Mouse (Mus musculus): ENCODE measurements at regions not wholly inside any gene's neighbourhood (a gene's known extent, or its start where the extent isn't known, plus 50 kb on each side); places are given as distances from the start of the nearest gene placed in this dataset.

GRCm38 (mm10) chr3:157471600-157471999 lies 62.4 kb upstream of the Zranb2 start:
- Histone ChIP-seq H3K4me1 (ENCODE audit: control insufficient read depth, insufficient read depth, low read length) (no peaks in the 10 kb centered on the region), H3K27ac (no peak overlapping the region), H3K79me2 (replicated peaks; ENCODE audit: control insufficient read depth, insufficient read depth, low read length) (no peaks in the 10 kb centered on the region), H3K4me3 (no peak overlapping the region), H3K36me3 (ENCODE audit: control insufficient read depth, insufficient read depth, low read length) (no peaks in the 10 kb centered on the region), H3K9ac (ENCODE audit: low read depth, low read length) (no peak overlapping the region), H3K27me3 (ENCODE audit: control insufficient read depth, insufficient read depth, low read length) (no peaks in the 10 kb centered on the region)
- no peak for TF ChIP-seq CTCF (IDR thresholded peaks at IDR 0.05)
- TF ChIP-seq POLR2A (IDR thresholded peaks at IDR 0.05; ENCODE audit: insufficient read depth, low read depth, low read length), result no peak
- no peak for TF ChIP-seq EP300 (IDR thresholded peaks at IDR 0.05; ENCODE audit: insufficient read depth, low read depth, low read length)
- intact Hi-C loops (cut with DNase I), result no loop called here
- WGBS, result 85% methylated on average over 2 of the region's 2 CpGs
- DNase-seq, result no peak

DNA sequence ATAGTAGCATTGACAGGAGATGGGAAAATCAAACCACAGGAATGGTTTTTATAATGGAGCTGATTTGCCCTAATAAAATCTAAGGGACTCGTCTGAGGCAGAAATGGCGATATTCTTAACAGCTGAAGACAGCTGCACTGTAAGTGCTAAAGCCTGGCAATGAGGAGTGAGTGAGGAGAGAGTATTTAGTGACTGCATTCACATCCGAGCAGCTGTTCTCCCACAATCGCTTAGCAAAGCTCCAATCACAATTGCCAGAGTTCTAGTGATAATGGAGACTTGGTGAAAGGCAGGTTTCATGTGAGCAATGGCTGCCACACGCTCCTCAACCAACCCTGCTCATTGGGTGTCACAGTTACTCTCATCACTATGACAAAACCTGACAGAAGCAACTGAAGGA lies 61.3 kb upstream of the Zranb2 start:
- 59% methylated on average over 5 of the region's 5 CpGs for WGBS
- intact Hi-C loops (cut with DNase I), result no loop called here
- H3K4me3 ChIP-seq, result no peak overlapping the region

DNA sequence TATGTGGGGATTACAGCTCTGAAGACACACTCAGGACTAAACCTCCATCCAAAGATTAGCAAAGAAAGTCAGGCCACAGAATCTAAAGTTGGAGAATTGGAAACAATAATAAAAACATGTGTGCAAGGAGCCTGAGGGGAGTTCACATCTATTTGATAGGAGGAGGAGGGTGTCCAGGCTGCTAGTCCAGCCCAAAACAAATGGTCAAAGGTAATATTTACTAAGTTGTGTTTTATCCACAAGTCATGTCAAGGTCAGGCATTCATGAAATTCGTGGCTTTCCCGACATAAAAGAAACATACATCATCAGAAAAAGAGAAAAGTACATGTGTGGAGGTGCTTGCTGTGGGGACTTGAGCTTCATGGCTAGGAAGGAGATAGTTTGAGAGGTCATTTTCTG lies 56.2 kb upstream of the Zranb2 start:
- Histone ChIP-seq H3K79me2 (replicated peaks; ENCODE audit: control insufficient read depth, insufficient read depth, low read length) (no peaks in the 10 kb centered on the region), H3K4me3 (no peak overlapping the region), H3K4me1 (ENCODE audit: control insufficient read depth, insufficient read depth, low read length) (no peaks in the 10 kb centered on the region), H3K36me3 (ENCODE audit: control insufficient read depth, insufficient read depth, low read length) (no peaks in the 10 kb centered on the region), H3K27ac (no peak overlapping the region), H3K27me3 (ENCODE audit: control insufficient read depth, insufficient read depth, low read length) (no peaks in the 10 kb centered on the region), H3K9ac (ENCODE audit: low read depth, low read length) (no peak overlapping the region)
- intact Hi-C loops (cut with DNase I), result no loop called here
- no peak for TF ChIP-seq CTCF (IDR thresholded peaks at IDR 0.05)
- no peak for TF ChIP-seq EP300 (IDR thresholded peaks at IDR 0.05; ENCODE audit: insufficient read depth, low read depth, low read length)
- TF ChIP-seq POLR2A (IDR thresholded peaks at IDR 0.05; ENCODE audit: insufficient read depth, low read depth, low read length), result no peak
- no peak for DNase-seq
- 56% methylated on average over 2 of the region's 2 CpGs for WGBS

More for the DNA sequence above, 61.3 kb upstream of the Zranb2 start:
- no peaks in the 10 kb centered on the region for H3K36me3 ChIP-seq (ENCODE audit: control insufficient read depth, insufficient read depth, low read length)
- H3K4me1 ChIP-seq (ENCODE audit: control insufficient read depth, insufficient read depth, low read length), result no peaks in the 10 kb centered on the region
- DNase-seq, result no peak
- TF ChIP-seq EP300 (IDR thresholded peaks at IDR 0.05; ENCODE audit: insufficient read depth, low read depth, low read length), result no peak
- no peak for TF ChIP-seq CTCF (IDR thresholded peaks at IDR 0.05)
- no peak for TF ChIP-seq POLR2A (IDR thresholded peaks at IDR 0.05; ENCODE audit: insufficient read depth, low read depth, low read length)
- no peak overlapping the region for H3K9ac ChIP-seq (ENCODE audit: low read depth, low read length)
- H3K27me3 ChIP-seq (ENCODE audit: control insufficient read depth, insufficient read depth, low read length), result no peaks in the 10 kb centered on the region
- H3K79me2 ChIP-seq (replicated peaks; ENCODE audit: control insufficient read depth, insufficient read depth, low read length), result no peaks in the 10 kb centered on the region
- no peak overlapping the region for H3K27ac ChIP-seq

Measured in heart, adult 2 months (tissue).